Mouse (Mus musculus) heart, postnatal 4 days (tissue): ENCODE measurements at regions not wholly inside any gene's neighbourhood (a gene's known extent, or its start where the extent isn't known, plus 50 kb on each side); places are given as distances from the start of the nearest gene placed in this dataset.
"Not testable (repeated sequence)": the region's sequence is repeated elsewhere in the genome, so short reads cannot be mapped to it uniquely, and the experiment has no call there.

Experiments used
- DNase-seq: peaks from one replicate; pipeline ENCODE4 v3.0.0; 2021

- DNase-seq = no peak
Measured at GRCm38 (mm10) chr8:15670722-15671121, 624.8 kb upstream of the BB014433 start.

- no peak for DNase-seq
Measured at GRCm38 (mm10) chr8:15670298-15670697, 624.4 kb upstream of the BB014433 start.

- no peak for DNase-seq
Measured at GRCm38 (mm10) chr8:15669515-15669914, 623.6 kb upstream of the BB014433 start.

GRCm38 (mm10) chr8:15660602-15661001 is 614.7 kb upstream of the BB014433 start:
- DNase-seq = no peak

- no peak for DNase-seq
Measured at GRCm38 (mm10) chr8:15634769-15635366, 589.0 kb upstream of the BB014433 start.

- no peak for DNase-seq
Measured at GRCm38 (mm10) chr8:15628584-15628983, 582.7 kb upstream of the BB014433 start.

- DNase-seq = not testable (repeated sequence)
Measured at GRCm38 (mm10) chr8:15623602-15624392, 577.9 kb upstream of the BB014433 start.

GRCm38 (mm10) chr8:15610217-15610616 is 564.3 kb upstream of the BB014433 start:
- no peak for DNase-seq

GRCm38 (mm10) chr8:15607598-15608215 is 561.8 kb upstream of the BB014433 start:
- DNase-seq = no peak

GRCm38 (mm10) chr8:15601531-15601930 is 555.7 kb upstream of the BB014433 start:
- DNase-seq = peak; percentile 27

- no peak for DNase-seq
Measured at GRCm38 (mm10) chr8:15593106-15593505, 547.2 kb upstream of the BB014433 start.

GRCm38 (mm10) chr8:15583782-15584181 is 537.9 kb upstream of the BB014433 start:
- DNase-seq = no peak

GRCm38 (mm10) chr8:15570091-15570490 is 524.2 kb upstream of the BB014433 start:
- DNase-seq = no peak

- no peak for DNase-seq
Measured at GRCm38 (mm10) chr8:15567742-15568141, 521.9 kb upstream of the BB014433 start.

- DNase-seq = no peak
Measured at GRCm38 (mm10) chr8:15562310-15563296, 516.7 kb upstream of the BB014433 start.

- DNase-seq = no peak
Measured at GRCm38 (mm10) chr8:15532027-15532426, 486.1 kb upstream of the BB014433 start.

- no peak for DNase-seq
Measured at GRCm38 (mm10) chr8:15525461-15525860, 479.6 kb upstream of the BB014433 start.

GRCm38 (mm10) chr8:15519896-15520295 is 474.0 kb upstream of the BB014433 start:
- DNase-seq = peak; percentile 24

- no peak for DNase-seq
Measured at GRCm38 (mm10) chr8:15500973-15501372, 455.1 kb upstream of the BB014433 start.

- no peak for DNase-seq
Measured at GRCm38 (mm10) chr8:15497566-15497965, 451.7 kb upstream of the BB014433 start.

- DNase-seq = no peak
Measured at GRCm38 (mm10) chr8:15496248-15496647, 450.4 kb upstream of the BB014433 start.

GRCm38 (mm10) chr8:15490774-15491173 is 444.9 kb upstream of the BB014433 start:
- DNase-seq = no peak
